Mouse (Mus musculus): ENCODE measurements around the gene Ankrd11. TPM values are rescaled to one million over a fixed set of nuclear protein-coding genes. Genes with fewer than 3 reads are reported as not detected.

The Ankrd11 gene
- polyA plus RNA-seq, 1 experiment: 99.7 TPM

DNA sequence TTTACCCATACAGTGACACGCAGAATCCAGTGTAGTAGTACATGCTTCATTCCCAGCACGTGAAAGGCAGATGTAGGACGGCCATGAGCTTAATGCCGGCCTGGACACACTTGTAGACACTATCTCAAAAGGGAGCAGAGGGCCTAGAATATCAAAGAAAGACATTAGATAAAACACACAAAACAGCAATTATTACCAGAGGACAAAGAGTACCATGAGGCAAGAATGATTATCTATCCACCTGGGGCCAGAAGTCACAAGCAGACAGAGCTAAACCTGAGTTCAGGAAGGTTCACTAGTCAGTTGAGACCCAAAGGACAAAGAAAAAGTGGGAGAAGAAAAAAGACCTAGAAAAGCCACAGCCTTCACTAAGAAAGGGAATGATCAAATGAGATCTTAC lies 24.9 kb downstream of the Ankrd11 start:
- TF ChIP-seq POLR2A (IDR thresholded peaks at IDR 0.05; ENCODE audit: extremely low read depth, insufficient read depth, low read length): no peak
- no peak for TF ChIP-seq CTCF (IDR thresholded peaks at IDR 0.05; ENCODE audit: extremely low read depth, insufficient read depth, low read length)
- H3K27ac ChIP-seq (ENCODE audit: insufficient read depth, low read length): no peak overlapping the region
- H3K4me1 ChIP-seq (ENCODE audit: control insufficient read depth, insufficient read depth, low read length): peaks cover 17% of the 10 kb centered on the region
- no peak overlapping the region for H3K4me3 ChIP-seq (ENCODE audit: insufficient read depth, low read length)

DNA sequence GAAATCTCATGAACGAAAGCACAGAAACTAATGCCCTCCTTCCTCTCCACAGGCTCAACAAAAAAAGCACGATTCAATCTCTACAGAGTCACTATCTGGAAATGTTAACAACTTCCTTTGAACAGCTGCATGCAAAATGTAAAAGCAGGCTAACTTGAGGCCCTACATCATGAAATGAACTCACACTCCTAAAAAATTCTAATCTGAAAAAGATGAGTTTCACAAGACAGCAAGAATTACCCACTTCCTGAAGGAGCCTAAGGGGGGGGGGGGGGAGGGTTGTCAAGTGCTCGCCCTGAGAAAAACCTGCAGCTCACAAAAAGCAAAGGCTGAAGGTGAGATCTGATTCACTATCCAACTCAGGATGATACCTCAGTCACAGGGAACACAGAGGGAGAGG lies 27.0 kb downstream of the Ankrd11 start:
- peaks cover 14% of the 10 kb centered on the region for H3K4me1 ChIP-seq (ENCODE audit: control insufficient read depth, insufficient read depth, low read length)
- H3K27ac ChIP-seq (ENCODE audit: insufficient read depth, low read length): no peak overlapping the region
- no peak overlapping the region for H3K4me3 ChIP-seq (ENCODE audit: insufficient read depth, low read length)
- TF ChIP-seq CTCF (IDR thresholded peaks at IDR 0.05; ENCODE audit: extremely low read depth, insufficient read depth, low read length): no peak
- no peak for TF ChIP-seq POLR2A (IDR thresholded peaks at IDR 0.05; ENCODE audit: extremely low read depth, insufficient read depth, low read length)

- H3K4me3 ChIP-seq (ENCODE audit: insufficient read depth, low read length): no peak overlapping the region
- peaks cover 12% of the 10 kb centered on the region for H3K4me1 ChIP-seq (ENCODE audit: control insufficient read depth, insufficient read depth, low read length)
- no peak for TF ChIP-seq POLR2A (IDR thresholded peaks at IDR 0.05; ENCODE audit: extremely low read depth, insufficient read depth, low read length)
- TF ChIP-seq CTCF (IDR thresholded peaks at IDR 0.05; ENCODE audit: extremely low read depth, insufficient read depth, low read length): no peak
- no peak overlapping the region for H3K27ac ChIP-seq (ENCODE audit: insufficient read depth, low read length)
These were observed 27.6 kb downstream of the Ankrd11 start for GRCm38 (mm10) chr8:123014429-123014828.

GRCm38 (mm10) chr8:123011321-123011720 lies 30.8 kb downstream of the Ankrd11 start:
- H3K27ac ChIP-seq (ENCODE audit: insufficient read depth, low read length): no peak overlapping the region

GRCm38 (mm10) chr8:123005805-123006204 lies 36.3 kb downstream of the Ankrd11 start:
- no peak for TF ChIP-seq CTCF (IDR thresholded peaks at IDR 0.05; ENCODE audit: extremely low read depth, insufficient read depth, low read length)
- no peak for TF ChIP-seq POLR2A (IDR thresholded peaks at IDR 0.05; ENCODE audit: extremely low read depth, insufficient read depth, low read length)
- H3K4me1 ChIP-seq (ENCODE audit: control insufficient read depth, insufficient read depth, low read length): peaks cover 15% of the 10 kb centered on the region
- no peak overlapping the region for H3K27ac ChIP-seq (ENCODE audit: insufficient read depth, low read length)
- H3K4me3 ChIP-seq (ENCODE audit: insufficient read depth, low read length): no peak overlapping the region

More at GRCm38 (mm10) chr8:123011321-123011720, 30.8 kb downstream of the Ankrd11 start:
- no peak for TF ChIP-seq POLR2A (IDR thresholded peaks at IDR 0.05; ENCODE audit: extremely low read depth, insufficient read depth, low read length)
- TF ChIP-seq CTCF (IDR thresholded peaks at IDR 0.05; ENCODE audit: extremely low read depth, insufficient read depth, low read length): no peak
- H3K4me3 ChIP-seq (ENCODE audit: insufficient read depth, low read length): no peak overlapping the region
- H3K4me1 ChIP-seq (ENCODE audit: control insufficient read depth, insufficient read depth, low read length): peaks cover 7% of the 10 kb centered on the region

DNA sequence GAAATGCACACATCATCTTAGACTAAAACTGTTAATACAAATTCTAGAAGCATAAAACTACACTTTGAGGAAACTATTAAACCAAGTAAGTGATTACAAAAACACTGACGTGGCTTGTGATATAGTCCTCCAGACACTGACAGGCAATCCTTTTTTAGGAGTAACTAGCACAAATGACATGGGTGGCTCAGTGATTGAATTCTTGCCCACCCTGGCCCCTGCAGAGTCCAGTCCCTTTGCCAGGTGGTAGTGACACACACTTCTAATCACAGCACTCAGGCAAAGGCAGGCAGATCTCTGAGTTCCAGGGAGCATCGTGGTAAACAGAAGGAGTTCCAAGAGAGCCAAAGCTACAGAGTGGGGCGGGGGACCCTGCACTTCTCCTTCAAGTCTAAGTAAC lies 36.7 kb downstream of the Ankrd11 start:
- TF ChIP-seq CTCF (IDR thresholded peaks at IDR 0.05; ENCODE audit: extremely low read depth, insufficient read depth, low read length) (no peak), POLR2A (IDR thresholded peaks at IDR 0.05; ENCODE audit: extremely low read depth, insufficient read depth, low read length) (no peak)
- Histone ChIP-seq H3K27ac (ENCODE audit: insufficient read depth, low read length) (no peak overlapping the region), H3K4me3 (ENCODE audit: insufficient read depth, low read length) (no peak overlapping the region), H3K4me1 (ENCODE audit: control insufficient read depth, insufficient read depth, low read length) (peaks cover 15% of the 10 kb centered on the region)

DNA sequence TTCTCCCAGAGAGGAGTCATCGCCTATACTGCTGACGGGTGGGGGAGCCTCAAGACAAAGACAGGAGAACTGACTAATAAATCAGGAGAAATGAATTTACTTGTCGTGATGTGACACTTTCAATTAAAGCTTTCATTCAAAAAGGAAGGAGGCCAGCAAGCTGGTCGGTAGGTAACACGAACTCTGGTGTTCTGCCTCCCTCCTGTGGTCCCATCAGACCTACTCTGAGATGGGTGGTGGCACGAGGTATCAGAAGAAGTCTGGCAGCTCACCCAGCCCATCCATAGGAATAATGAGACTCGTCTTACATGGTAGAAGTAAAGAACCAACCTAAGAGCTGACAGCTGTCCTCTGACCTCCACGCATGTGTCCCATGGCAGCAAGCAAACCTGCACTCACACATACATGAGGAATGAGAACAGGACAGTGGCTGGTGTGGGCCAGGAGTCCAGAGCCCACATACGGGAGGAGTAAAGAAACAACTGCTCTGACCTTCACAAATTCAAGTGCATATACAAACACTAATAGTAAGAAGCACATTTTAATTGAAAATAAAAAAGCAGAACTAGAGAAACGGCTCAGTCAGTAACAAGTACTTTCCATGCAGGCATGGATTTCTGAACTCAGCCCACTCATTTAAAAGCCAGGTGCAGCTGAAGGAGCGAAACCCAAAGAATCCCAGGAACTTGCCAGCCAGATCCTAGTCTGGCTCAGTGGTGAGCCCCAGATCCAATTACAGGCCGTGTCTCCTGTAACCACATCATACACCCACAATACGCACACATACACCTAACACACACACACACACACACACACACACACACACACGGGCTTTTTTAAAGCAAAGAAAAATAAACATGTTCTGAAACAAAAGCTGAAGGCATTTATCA lies 37.8 kb downstream of the Ankrd11 start:
- Histone ChIP-seq H3K4me3 (ENCODE audit: insufficient read depth, low read length) (no peak overlapping the region), H3K4me1 (ENCODE audit: control insufficient read depth, insufficient read depth, low read length) (peaks cover 15% of the 10 kb centered on the region), H3K27ac (ENCODE audit: insufficient read depth, low read length) (no peak overlapping the region)
- 0 out of 2 replicates have a peak, but pooled peaks have one; percentile 0 for TF ChIP-seq CTCF (IDR thresholded peaks at IDR 0.05; ENCODE audit: extremely low read depth, insufficient read depth, low read length)
- no peak for TF ChIP-seq POLR2A (IDR thresholded peaks at IDR 0.05; ENCODE audit: extremely low read depth, insufficient read depth, low read length)

DNA sequence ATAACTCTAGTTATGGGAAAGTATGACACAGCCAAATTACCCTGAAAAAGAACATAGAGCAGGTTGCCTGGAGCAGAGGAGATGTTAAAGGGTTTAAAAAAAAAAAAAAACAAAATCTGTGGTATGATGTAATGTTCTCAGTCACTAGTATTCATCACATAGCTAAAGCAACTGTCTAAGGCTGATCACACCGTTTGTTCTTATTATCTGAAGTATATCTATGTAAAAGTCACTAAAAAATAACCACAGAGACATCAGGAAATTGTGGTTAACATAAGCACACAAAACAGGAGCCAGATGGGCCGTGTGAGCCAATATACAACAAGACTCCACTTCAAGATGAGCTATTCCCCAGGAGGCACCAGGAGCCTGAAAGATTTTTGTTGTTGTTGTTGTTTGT lies 41.8 kb downstream of the Ankrd11 start:
- Histone ChIP-seq H3K4me3 (ENCODE audit: insufficient read depth, low read length) (no peak overlapping the region), H3K27ac (ENCODE audit: insufficient read depth, low read length) (no peak overlapping the region)
- TF ChIP-seq POLR2A (IDR thresholded peaks at IDR 0.05; ENCODE audit: extremely low read depth, insufficient read depth, low read length): no peak
- TF ChIP-seq CTCF (IDR thresholded peaks at IDR 0.05; ENCODE audit: extremely low read depth, insufficient read depth, low read length): no peak

DNA sequence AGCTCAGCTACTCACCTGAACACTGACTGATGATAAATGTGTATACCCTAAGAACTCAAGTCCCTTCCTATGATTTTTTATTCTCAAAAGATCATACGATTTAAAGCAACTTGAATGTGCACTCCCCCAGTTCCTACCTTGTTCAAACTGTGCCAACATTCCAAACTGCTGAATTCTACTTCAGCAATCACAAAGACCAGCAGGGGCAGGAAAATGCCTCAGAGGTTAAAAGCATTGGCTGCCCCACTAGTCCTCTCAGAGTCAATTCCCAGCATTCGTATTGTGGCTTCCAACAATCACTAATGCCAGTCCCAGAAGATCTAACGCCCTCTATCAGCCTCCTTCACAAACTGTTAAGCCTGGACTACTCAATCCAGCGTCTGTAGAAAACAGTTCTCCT lies 44.1 kb downstream of the Ankrd11 start:
- TF ChIP-seq CTCF (IDR thresholded peaks at IDR 0.05; ENCODE audit: extremely low read depth, insufficient read depth, low read length) (no peak), POLR2A (IDR thresholded peaks at IDR 0.05; ENCODE audit: extremely low read depth, insufficient read depth, low read length) (no peak)
- Histone ChIP-seq H3K27ac (ENCODE audit: insufficient read depth, low read length) (no peak overlapping the region), H3K4me3 (ENCODE audit: insufficient read depth, low read length) (no peak overlapping the region), H3K4me1 (ENCODE audit: control insufficient read depth, insufficient read depth, low read length) (peaks cover 8% of the 10 kb centered on the region)

More for the DNA sequence above, 41.8 kb downstream of the Ankrd11 start:
- peaks cover 13% of the 10 kb centered on the region for H3K4me1 ChIP-seq (ENCODE audit: control insufficient read depth, insufficient read depth, low read length)

DNA sequence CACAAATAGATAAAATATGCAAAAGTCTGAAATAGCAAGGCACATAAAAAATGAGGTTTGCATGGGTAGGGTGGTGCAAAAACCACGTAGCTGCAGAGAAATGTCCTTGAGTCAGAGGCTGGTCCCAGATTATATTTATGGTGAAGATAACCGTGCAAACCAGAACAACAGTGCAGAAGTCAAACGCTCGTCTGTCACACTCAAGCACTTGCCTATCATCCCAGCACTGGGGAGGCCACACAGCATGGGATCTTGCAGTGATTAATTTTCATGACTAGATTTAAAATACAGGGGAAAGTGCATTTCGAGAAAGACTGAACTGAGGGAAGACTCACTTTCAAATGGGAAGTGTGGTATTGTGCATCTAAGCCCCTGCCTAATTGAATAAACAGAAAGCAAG lies 48.3 kb downstream of the Ankrd11 start:
- Histone ChIP-seq H3K4me1 (ENCODE audit: control insufficient read depth, insufficient read depth, low read length) (peaks cover 11% of the 10 kb centered on the region), H3K27ac (ENCODE audit: insufficient read depth, low read length) (no peak overlapping the region), H3K4me3 (ENCODE audit: insufficient read depth, low read length) (no peak overlapping the region)
- TF ChIP-seq POLR2A (IDR thresholded peaks at IDR 0.05; ENCODE audit: extremely low read depth, insufficient read depth, low read length): no peak
- TF ChIP-seq CTCF (IDR thresholded peaks at IDR 0.05; ENCODE audit: extremely low read depth, insufficient read depth, low read length): no peak

Data from cortical plate, adult 2 months (tissue).